Mouse (Mus musculus) kidney, adult 18-20 months (tissue): Measurements from ENCODE around the gene Zfp867.

Experiments
- DNase-seq: peaks from one replicate; pipeline ENCODE4 v3.0.0; 2021

Gene Zfp867

DNA sequence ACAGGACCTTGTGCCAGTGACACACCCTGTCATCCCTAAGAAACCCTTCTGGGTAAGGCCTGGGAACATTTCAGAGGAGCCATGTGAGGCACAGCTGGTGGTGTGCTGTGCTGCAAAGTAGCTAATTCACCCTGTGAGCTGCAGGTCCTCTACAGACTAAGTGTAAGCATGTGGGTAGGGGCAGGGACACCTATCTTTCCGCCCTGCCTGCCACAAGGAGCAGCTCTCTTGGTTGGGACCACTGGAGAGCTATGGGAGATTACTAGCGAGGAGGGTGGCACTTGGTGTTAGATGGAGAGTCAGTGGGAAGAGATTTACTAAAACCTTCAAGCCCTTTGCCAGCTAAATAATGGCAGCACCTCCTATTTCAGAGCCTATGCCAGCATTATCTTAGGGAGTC lies 15.4 kb downstream of the Zfp867 start:
- no peak for DNase-seq

DNA sequence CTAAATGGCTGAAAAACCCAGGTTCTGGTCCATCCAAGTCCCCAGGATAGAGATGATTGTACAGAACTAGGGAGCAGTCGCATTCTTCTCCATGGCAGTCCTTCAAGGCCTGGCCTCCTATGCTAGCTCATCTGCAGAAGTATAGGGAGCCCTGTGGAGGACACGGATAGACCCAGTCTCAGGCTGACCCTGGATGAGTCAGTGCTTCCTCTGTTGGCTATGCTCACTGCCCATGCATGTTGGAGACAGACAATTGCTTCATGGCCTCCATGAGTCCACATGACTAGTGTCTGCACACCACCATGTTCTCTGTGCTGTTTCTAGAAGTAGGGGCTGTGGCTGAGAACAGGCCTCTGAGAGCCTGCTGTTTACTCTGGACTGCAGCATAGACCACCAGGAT lies 15.9 kb downstream of the Zfp867 start:
- DNase-seq: no peak

DNA sequence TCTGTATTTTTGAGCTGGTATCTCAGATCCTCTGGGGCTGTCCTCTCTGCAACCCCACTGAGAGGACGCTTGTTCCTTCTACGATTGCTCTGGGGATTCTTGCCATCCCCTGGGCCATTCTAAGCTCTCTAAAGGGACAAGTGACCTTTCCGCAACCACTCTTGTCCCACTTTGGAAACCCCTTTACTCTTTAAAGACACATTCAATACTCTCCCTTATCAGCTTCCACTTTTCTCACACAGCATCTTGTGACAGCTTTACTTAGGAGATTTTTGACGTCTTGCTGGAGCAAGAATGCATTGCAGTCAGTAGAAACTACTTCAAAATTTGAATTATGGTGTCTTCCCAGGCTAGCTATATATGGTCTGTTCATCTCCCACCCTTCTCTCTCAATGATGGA lies 21.2 kb downstream of the Zfp867 start, which contains the start of gene Snap47:
TSS of gene Snap47 (minus strand) at position 101 of the 400 bp plus-strand sequence.
- no peak for DNase-seq

DNA sequence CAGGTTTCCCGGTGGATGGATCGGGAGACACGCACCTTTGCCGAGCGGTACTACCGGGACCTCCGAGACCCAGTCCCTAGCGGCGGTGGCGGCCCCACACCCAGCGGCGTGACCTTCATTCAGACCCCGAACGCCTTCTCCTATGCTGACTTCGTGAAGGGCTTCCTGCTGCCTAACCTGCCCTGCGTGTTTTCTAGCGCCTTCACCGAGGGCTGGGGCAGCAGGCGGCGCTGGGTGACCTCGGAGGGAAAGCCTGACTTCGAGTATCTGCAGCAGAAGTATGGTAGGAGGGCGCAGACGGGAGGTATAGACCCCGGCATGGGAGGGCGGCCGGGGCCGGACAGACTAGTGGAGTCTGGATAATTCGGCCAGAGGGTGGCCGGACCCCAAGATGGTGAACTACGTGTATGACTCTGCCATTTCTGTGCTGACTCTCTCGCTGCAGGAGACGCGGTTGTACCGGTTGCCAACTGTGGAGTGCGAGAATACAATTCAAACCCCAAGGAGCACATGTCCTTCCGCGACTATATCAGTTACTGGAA lies 22.0 kb downstream of the Zfp867 start:
- DNase-seq: no peak

DNA sequence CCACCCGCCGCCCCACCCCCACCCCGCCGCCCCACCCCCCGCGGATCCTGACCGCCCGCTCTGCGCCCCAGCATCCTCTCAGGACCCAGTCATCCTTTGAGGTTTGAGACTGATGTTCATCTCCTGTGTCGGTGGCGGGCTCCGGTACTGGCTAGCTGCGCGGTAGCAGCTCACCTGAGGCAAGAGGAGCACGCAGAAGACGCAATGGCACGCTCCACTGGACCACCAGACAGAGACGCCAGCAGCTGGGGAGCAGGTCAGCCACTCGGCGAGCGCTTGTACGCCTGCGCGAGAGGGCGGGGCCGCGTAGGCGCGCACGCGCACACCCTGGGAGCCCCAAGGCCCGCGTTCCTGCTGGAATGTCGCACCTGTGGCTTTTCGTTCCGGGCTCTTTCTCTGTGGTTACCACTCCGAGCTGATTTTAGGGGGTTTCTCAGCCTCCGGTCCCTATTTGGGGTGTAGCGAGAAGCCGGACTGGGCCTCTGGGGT lies 22.5 kb downstream of the Zfp867 start, which contains the start of gene Jmjd4:
TSS of gene Jmjd4 (plus strand) at position 305 of the 489 bp plus-strand sequence.
- peak; percentile 92 for DNase-seq

DNA sequence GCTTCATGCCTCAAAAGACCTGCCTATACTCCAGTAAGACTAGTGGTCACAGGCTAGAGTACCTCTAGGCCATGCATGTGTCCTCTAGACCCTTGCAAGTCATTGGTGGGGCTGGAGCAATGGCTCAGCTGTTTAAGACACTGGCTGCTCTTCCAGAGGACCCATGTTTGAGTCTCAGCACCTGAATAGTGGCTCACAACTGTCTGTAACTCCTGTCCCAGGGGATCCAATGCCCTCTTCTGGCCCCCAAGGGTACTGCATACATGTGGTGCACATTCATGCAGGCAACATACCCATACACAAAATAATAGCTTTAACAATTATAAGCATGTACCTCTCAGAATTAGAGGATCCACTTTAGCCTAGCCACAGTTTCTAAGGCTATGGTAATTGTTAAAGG lies 29.2 kb downstream of the Zfp867 start:
- DNase-seq: no peak

DNA sequence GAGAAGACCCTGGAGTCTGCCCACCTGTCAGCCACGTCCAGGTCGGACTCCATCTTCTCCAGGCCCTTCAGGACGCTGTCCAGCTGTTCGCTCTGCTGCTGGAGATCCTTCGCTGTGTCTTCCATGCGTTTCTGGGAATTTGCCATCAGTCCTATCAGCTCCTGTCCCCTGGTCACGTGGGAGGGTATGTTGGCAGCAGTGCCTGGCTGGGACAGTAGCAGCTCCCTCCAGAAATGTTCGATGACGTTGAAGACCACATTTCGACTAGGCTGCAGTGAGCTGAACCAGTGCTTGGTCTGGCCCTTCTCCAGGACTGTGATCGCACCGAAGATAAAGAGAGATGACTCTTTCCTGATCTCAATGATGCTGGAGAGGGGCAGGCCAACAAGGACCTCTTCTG lies 34.3 kb downstream of the Zfp867 start:
- DNase-seq: no peak

DNA sequence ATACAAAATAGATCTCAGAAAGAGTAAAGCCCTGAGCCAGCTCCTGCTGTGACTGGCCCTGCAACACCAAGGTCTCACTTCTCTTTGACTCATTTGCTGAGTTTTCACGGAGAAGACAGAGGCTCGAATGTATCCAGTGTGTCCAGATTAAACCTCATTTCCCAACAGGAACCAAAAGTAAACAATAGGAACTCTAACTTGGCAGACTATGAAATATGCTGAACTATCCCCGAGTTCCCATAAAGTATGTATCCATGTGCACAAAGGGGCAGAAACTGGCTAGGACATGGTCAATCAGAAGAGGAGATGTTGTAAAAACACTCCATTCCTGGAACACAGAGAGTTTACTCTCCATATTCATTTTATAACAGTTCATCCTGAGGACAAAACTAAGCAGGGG lies 40.0 kb downstream of the Zfp867 start:
- no peak for DNase-seq

DNA sequence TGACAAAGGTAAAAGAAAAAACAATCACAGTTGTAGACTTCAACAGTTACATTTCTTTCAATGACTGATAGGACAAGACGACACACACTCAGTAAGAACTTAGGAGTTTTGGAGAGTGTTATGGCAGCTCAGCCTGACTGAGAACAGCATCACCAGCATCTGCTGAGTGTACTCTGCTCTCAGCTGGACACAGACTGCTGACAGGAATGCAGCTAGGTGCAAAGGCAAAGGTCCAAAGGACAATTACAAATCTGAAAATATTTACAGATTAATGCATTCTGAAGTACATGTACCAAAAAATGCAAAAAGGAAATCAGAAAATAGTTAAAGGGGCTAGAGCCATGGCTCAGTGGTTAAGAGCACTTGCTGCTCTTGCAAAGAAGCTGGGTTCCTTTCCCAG lies 42.3 kb downstream of the Zfp867 start:
- DNase-seq: no peak

DNA sequence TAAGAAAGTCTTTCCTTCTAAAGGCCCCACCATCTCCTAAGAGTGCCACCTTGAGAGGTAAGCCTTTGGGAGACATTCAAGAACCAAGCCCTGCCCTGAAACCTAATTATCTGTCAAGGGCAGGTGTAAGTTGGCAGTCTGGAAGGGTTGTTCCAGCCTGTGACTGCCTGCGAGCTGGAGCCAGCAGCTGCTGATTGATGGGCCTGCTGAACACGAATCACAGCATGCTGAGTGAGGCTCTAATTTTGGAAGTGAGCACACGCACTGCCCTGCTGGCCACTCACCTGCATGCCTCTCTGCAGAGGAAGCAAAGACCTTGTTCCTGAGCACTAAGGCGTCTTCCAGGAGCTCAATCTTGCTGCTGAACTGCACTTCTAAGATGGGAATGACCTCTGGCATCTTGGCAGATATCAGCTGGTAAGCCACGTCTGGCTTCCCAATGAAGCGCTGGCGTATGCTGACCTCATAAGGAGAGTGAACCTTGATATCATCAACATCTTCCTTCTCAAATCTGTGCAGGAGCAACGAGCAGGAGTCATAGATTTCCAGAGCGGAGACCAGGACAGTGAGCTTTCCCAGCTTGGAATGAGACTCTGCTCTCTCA lies 44.1 kb downstream of the Zfp867 start:
- DNase-seq: no peak

DNA sequence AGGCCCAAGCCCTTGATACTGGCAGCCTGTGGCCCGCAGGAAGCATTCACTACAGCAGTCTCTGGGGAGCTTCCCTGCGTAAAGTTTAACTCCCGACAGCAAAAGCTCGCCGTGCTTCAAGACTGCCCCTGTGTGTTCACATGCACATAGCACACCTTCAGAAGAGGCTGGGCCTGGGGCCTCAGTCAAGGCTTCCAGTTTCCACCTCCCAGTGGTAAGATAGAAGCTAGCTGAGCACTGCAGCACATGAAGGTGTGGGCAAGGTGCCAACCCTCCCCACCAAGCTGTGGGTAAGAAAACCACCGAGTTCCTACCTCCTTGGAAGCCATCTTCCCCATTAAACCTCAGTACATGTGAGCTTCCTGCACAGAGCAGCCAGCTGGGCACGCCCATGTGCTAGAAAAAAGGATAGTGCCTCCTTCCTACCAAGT lies 46.6 kb downstream of the Zfp867 start:
- DNase-seq: no peak

DNA sequence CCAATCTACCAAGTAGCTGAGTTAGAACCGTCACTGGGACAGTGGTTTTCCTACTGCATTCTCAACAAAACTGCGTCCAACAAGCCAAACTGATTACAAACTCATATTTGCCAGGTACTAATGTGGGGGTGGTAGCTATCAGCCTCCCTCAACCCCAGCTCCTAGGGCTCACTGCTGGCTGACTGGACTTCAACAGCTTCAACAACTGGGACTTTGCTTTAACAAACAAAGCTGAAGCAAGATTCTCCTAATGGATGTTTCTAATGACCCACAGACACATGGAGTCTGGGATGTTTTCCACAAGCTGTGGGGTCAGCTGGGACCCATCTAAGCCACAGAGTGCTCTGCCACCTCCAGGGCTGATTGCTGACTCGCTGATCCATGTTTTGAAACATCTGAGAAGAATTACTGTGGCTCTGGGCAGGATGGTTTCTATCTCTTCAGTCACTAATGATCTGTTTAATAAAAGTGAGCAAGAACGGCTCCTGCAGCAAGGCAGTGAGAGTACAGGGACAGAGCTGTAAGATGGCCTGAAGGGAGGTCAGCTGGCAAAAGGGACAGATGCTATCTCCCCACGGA lies 49.2 kb downstream of the Zfp867 start:
- DNase-seq: no peak

DNA sequence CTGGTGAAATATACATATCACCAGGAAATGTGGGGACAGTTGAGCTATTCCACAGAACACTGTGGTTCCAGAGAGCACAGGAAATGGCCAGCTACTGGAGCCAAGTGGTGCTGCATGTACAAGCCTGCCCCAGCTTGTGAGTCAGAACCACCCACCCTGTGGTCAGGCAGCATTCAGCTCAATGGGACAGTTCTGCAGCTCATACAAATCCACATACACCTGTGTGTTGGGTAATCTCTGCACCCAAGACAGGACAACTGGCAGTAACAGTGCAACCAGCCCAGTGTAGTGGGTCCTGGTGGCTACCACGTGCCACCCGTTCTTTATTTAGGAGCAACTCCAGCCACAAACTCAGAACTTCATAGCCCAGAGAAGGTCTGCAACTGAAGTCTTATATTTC lies 50.3 kb downstream of the Zfp867 start:
- no peak for DNase-seq

DNA sequence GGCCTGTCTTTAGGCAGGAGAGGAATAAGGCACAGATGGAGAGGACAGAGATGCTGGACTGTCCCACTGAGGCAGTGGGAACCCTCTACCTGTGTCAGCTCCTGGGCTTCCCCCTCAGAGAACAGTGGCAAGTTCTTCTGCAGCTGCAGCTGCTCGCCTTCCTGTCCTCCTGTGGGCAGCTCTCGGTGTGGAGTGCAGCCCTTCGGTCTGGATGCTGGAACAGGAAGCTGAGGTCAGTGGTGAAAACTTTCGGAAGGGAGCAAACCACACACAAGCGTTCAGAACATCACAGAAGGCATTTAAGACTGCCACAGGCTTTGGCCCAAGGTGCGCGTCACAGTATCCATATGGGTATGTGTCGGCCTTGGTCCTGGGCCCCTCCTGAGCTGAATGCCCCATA lies 50.8 kb downstream of the Zfp867 start:
- no peak for DNase-seq

DNA sequence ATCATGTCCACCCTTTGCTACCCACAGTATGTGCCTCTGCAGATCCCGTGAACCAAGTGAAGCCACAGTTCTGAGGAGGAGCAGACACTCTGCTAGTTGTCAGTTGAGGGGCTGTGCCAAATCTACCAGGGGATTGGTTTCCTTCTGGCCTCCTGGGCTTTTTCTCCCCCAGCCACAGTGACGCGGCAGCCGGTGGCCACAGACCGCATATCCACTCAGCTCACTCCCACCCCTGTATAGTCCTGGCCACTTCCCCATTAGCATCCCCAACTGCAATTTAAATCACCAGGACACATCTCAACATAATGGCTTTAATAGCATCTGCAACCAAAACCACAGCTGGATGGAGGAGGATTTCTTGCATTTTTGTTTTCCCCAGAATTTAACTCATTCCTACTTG lies 53.6 kb downstream of the Zfp867 start:
- DNase-seq: no peak

DNA sequence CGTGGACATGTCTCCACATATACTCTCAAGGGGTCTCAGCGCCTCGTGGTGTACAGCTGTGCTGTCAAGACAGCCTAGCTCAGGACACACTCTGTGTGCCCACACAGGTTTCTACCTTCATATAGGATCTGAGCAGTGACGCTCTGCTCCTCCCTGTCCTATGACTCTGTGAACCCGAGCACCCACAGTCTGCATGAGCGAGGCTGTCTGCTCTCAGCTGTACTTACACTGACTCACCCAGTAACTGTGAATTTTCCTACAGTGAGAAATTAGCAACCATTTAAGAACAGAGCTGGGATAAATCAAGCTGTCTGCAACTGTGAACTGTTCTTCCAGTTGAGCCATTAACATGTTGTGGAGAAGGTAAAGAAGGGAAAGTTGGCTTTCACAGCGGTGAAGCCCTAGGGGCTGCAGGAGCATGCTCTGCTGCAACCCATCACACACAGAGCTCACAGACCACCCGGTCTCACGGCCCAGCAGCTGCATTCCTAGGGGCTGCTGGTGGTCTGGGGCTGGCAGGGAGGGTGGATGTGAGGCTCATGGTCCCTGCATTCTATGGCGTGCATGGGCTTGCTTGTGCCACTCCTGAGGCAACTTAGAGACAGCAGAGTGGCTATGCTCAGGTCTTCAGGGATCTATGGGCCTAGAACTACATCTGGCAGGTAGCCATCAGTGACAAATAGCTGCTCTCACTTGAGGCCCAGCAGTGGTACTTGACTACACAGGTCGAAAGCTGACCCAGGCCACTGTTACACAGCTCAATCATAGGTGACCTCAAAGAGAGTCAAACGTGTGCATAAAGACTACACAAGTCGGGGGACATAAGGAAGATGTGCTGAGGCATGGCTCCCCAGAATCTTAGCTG lies 59.0 kb downstream of the Zfp867 start:
- DNase-seq: no peak

DNA sequence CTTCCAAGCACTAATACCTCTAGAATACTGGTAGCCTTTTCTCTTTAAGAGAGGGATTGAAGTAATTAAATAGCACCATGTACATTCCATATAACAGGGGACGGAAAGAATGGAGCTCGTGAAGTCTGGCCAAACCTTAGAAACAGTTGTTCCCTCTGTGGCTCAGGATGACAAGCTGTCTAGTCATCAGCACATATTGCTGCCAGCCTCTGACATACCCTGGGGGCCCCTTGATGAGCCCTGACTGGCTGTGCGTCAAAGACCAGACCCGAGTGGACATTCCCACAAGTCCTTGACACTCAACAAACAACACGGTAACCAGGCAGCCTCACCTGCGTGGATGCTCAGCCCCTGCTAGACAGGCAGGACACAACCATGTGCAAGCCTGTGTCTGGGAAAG lies 60.2 kb downstream of the Zfp867 start:
- no peak for DNase-seq
